Mouse (Mus musculus): ENCODE measurements at regions not wholly inside any gene's neighbourhood (a gene's known extent, or its start where the extent isn't known, plus 50 kb on each side); places are given as distances from the start of the nearest gene placed in this dataset.

GRCm38 (mm10) chr17:83156682-83157081, 58.4 kb upstream of the Pkdcc start:
- TF ChIP-seq CTCF (conservative IDR thresholded peaks at IDR 0.05; ENCODE audit: low read length) (no peak), NANOG (IDR thresholded peaks at IDR 0.05; ENCODE audit: borderline replicate concordance, low read length) (no peak)
